Comparison of ENCODE assay signal across 8 mouse cellular contexts in genomic region chr10:75104191-75105098, GRCm38 (mm10). TPM values are rescaled to one million over a fixed set of nuclear protein-coding genes. Genes with fewer than 3 reads are reported as not detected.
DNase-seq lines count a peak whose midpoint lies in the region; TF ChIP-seq lines count a peak whose summit lies in the region.

No protein-coding gene starts in this region.

- DNase-seq in adrenal gland, adult 2 months = peak; percentile 59
- DNase-seq in adrenal gland, postnatal 4 days (ENCODE audit: low spot score in 2 of 2) = no peak
- DNase-seq in lung, adult 18-20 months = peak; percentile 52 to 58
- no peak for DNase-seq in lung, postnatal 14 days
- DNase-seq in gastrocnemius, postnatal 25 days = peak; percentile 77
- peak; percentile 45 to 78 for DNase-seq in left cerebral cortex, postnatal 25 days (ENCODE audit: low spot score in 2 of 2)
- peak; percentile 47 for DNase-seq in right cerebral cortex, postnatal 14 days
- DNase-seq in thymus, adult 2 months = no peak

- no peak for TF ChIP-seq CTCF in thymus, adult 2 months (IDR thresholded peaks at IDR 0.05; ENCODE audit: borderline replicate concordance, control insufficient read depth, extremely low read depth, insufficient read depth, low read length, poor library complexity)

- H3K27ac ChIP-seq in thymus, adult 2 months (ENCODE audit: control insufficient read depth, insufficient read depth, low read length) = no peak overlapping the region

- no peaks in the 10 kb centered on the region for H3K36me3 ChIP-seq in thymus, adult 2 months (ENCODE audit: control insufficient read depth, insufficient read depth, low read length)

- H3K4me3 ChIP-seq in thymus, adult 2 months (ENCODE audit: control insufficient read depth, insufficient read depth, low read length) = no peak overlapping the region

- 62% methylated on average over 9 of the region's 9 CpGs for WGBS in thymus, adult 2 months

- no peak for TF ChIP-seq POLR2A in thymus, adult 2 months (IDR thresholded peaks at IDR 0.05; ENCODE audit: control insufficient read depth, extremely low read depth, insufficient read depth, low read length, poor library complexity)

- H3K4me1 ChIP-seq in thymus, adult 2 months (replicated peaks; ENCODE audit: control insufficient read depth, insufficient read depth, low read length) = peaks cover 29% of the 10 kb centered on the region

- no peaks in the 10 kb centered on the region for H3K27me3 ChIP-seq in thymus, adult 2 months (ENCODE audit: control insufficient read depth, insufficient read depth, low read length)

- intact Hi-C loops in left cerebral cortex, postnatal 25 days (cut with DNase I) = loop anchor here (5.0 kb wide), 1 partner anchor 42 kb away; the partner anchor contains the start of gene Bcr

RNA-seq across cellular contexts. Expression of gene Bcr, which starts 44.1 kb away (rescaled TPM):
- total RNA-seq in adrenal gland, adult 2 months (2021) = 10 to 100 TPM; 40.2 to 43.2 TPM
- polyA plus RNA-seq in adrenal gland, adult 2 months (2012; rRNA removed) = 20.0 and 20.1 TPM in 2 replicates
- total RNA-seq in adrenal gland, postnatal 4 days (2021) = 10 to 100 TPM; 28.2 to 31.7 TPM
- 1 to 10 TPM; 3.6 to 4.8 TPM for total RNA-seq in gastrocnemius, postnatal 25 days (2021)
- 100 to 1,000 TPM in 1 of 2 experiments, 10 to 100 TPM in 1; 92.8 to 112 TPM for total RNA-seq in left cerebral cortex, postnatal 25 days (2021)
- 20.8 and 22.7 TPM in 2 replicates for polyA plus RNA-seq in thymus, adult 2 months (2012; rRNA removed)

Comparison
In these comparisons a context has a peak if more than half of its experiments do, and no peak if none do; other contexts are left out.
1. DNase-seq: peak in adrenal gland, adult 2 months (single experiment), lung, adult 18-20 months (2 of 2), gastrocnemius, postnatal 25 days (single experiment), left cerebral cortex, postnatal 25 days (2 of 2) and right cerebral cortex, postnatal 14 days (single experiment); none in adrenal gland, postnatal 4 days (0 of 2), lung, postnatal 14 days (single experiment) and thymus, adult 2 months (single experiment).
2. RNA of gene Bcr, which starts 44.1 kb away (total RNA-seq): 92.8 to 112 TPM in left cerebral cortex, postnatal 25 days, 40.2 to 43.2 TPM in adrenal gland, adult 2 months and 28.2 to 31.7 TPM in adrenal gland, postnatal 4 days; 3.6 to 4.8 TPM in gastrocnemius, postnatal 25 days; every median in the first group is over 4 times any median in the second.